Mouse (Mus musculus) forebrain, embryonic 16.5 days (tissue): ENCODE results near the gene Dclre1b. TPM values are rescaled to one million over a fixed set of nuclear protein-coding genes. Genes with fewer than 3 reads are reported as not detected.
"Not testable (repeated sequence)": the region's sequence is repeated elsewhere in the genome, so short reads cannot be mapped to it uniquely, and the experiment has no call there.

Experiments used
- ATAC-seq: fragments of 200-750 bp; cut with Nextera tagmentation; 2 replicates; pipeline ENCODE4 v1.8.0; 2017; ENCODE audit warnings: mild to moderate bottlenecking, moderate library complexity
- H3K27ac ChIP-seq: fragments of 300-500 bp; sonication (generic); 2 replicates; pipeline ENCODE4 v1.5.1; 2014; ENCODE audit warnings: low read length, control low read depth
- H3K27me3 ChIP-seq: fragments of 300-500 bp; sonication (generic); replicated peaks from 2 replicates; pipeline ENCODE4 v1.6.1; 2014; ENCODE audit warnings: low read length; ENCODE audit not compliant: control insufficient read depth, insufficient read depth
- H3K36me3 ChIP-seq: fragments of 300-500 bp; sonication (generic); 2 replicates; pipeline ENCODE4 v1.6.1; 2014; ENCODE audit not compliant: control insufficient read depth, insufficient read depth
- H3K4me1 ChIP-seq: fragments of 300-500 bp; sonication (generic); replicated peaks from 2 replicates; pipeline ENCODE4 v1.6.1; 2014; ENCODE audit warnings: low read length; ENCODE audit not compliant: control insufficient read depth, insufficient read depth
- H3K4me2 ChIP-seq: fragments of 300-500 bp; sonication (generic); 2 replicates; pipeline ENCODE4 v1.6.1; 2014; ENCODE audit warnings: mild to moderate bottlenecking, low read length, control low read depth
- H3K4me3 ChIP-seq: fragments of 300-500 bp; sonication (generic); replicated peaks from 2 replicates; pipeline ENCODE4 v1.5.1; 2014; ENCODE audit warnings: mild to moderate bottlenecking, low read length, control low read depth
- H3K9ac ChIP-seq: fragments of 300-500 bp; sonication (generic); replicated peaks from 2 replicates; pipeline ENCODE4 v1.6.1; 2014; ENCODE audit warnings: low read depth, low read length, control low read depth
- H3K9me3 ChIP-seq: fragments of 300-500 bp; sonication (generic); 2 replicates; pipeline ENCODE4 v1.6.1; 2016; ENCODE audit warnings: low read length; ENCODE audit not compliant: control insufficient read depth
- WGBS: fragments of 180-500 bp; shearing (Covaris S2); extraction: QIAGEN DNeasy Blood & Tissue Kit; methylation state at CpG from one replicate; pipeline ENCODE4 v1.1.7; 2014; 5-methylcytosine and 5-hydroxymethylcytosine counted together
- polyA plus RNA-seq: library from polyadenylated mRNA; unstranded; fragments of >200 nt; fragmentation: Nextera tagmentation; extraction: Ambion mirVana; gene quantifications from 2 replicates; pipeline ENCODE4 v1.2.1, GENCODE M21; 2015

The Dclre1b gene
- polyA plus RNA-seq, 1 experiment from 2014 or later, result 26.2 TPM

DNA sequence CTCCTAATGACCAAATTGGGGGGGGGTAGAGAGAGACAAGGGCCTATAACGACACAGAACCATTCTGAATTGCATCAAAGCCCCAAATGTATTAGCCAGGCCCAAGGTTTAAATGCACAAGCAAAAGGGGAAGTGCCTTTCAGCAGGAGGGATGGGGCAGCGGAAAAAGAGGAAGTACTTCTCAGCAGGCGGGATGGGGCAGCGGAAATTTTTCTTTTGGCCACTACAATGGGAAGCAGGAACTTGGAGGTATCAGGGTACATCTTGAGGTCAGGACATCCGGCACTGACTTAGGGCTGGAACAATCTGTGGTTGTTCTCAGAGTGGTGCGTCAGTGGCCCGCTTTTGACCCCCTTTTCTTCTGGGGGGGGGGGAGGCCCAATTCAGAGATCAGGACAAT is 31.7 kb upstream of the Dclre1b start:
- H3K4me2 ChIP-seq, H3K9me3 ChIP-seq, H3K36me3 ChIP-seq, H3K4me1 ChIP-seq, H3K4me3 ChIP-seq, H3K27me3 ChIP-seq, H3K9ac ChIP-seq, ATAC-seq, H3K27ac ChIP-seq: not testable (repeated sequence)
- 94% methylated on average over 7 of the region's 7 CpGs for WGBS

DNA sequence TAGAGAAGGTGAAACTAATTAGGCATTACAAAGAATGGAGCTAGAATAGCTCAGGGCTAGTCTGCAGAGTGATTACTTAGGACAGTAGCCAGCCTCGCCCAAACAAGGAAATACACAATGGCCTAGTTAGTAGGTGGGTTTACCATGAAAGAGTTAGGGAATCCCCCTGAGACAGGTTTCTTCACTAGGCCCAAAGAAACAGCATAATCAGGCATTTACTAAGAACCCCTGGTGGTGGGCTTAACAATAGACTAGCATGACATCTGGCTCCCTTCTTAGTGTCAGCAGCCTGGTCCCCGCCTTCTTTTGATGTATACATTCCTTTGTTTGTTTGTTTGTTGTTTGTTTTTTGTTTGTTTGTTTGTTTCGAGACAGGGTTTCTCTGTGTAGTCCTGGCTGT is 31.0 kb upstream of the Dclre1b start:
- not testable (repeated sequence) for H3K9ac ChIP-seq, H3K36me3 ChIP-seq, H3K4me3 ChIP-seq, ATAC-seq, H3K9me3 ChIP-seq, H3K4me2 ChIP-seq, H3K27me3 ChIP-seq, H3K27ac ChIP-seq, H3K4me1 ChIP-seq
- 72% methylated on average over 3 of the region's 3 CpGs for WGBS

DNA sequence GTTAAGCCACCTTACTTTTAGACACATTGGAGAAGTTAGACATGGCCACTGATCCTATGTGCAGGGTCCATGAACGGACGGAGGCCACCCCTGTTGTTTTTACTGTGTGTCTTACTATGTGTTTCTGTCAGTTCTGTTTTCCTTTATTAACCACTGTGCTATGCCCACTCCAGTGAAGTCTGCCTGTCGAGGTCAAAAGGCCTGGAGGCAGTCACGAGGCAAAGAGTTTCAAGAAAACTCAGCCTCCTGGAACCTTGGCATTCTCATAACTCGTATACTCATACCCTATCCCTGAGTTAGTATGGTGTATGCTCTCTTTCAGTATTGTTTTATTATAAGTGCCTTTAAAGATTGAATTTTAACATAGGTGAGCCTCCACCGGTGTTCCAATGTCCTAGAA is 30.5 kb upstream of the Dclre1b start:
- Histone ChIP-seq H3K9ac (no peak overlapping the region), H3K9me3 (no peaks in the 10 kb centered on the region), H3K36me3 (no peaks in the 10 kb centered on the region), H3K4me1 (no peaks in the 10 kb centered on the region), H3K27ac (no peak overlapping the region), H3K27me3 (no peaks in the 10 kb centered on the region), H3K4me2 (no peak overlapping the region), H3K4me3 (no peak overlapping the region)
- no peak for ATAC-seq
- 90% methylated on average over 6 of the region's 6 CpGs for WGBS

DNA sequence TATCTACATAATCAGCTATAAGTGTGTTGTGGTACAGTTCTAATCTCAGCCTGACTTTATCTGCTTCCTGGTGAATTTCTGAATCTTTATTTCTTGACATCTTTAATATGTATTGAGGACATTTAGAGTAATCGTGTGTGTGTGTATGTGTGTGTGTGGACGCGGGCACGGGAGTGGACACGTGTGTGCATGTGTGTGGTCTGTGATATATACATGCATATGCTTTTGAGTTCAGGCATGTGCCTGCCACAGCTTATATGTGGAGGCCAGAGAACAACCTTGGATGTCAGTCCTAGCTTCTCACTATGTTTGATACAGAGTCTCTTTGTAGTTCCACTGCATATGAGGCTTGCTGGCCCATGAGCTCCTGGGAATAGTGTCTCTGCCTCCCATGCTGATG is 27.2 kb upstream of the Dclre1b start:
- H3K9me3 ChIP-seq, result no peaks in the 10 kb centered on the region
- H3K27me3 ChIP-seq, result no peaks in the 10 kb centered on the region
- H3K36me3 ChIP-seq, result no peaks in the 10 kb centered on the region
- 93% methylated on average over 5 of the region's 5 CpGs for WGBS
- no peak overlapping the region for H3K27ac ChIP-seq
- H3K4me1 ChIP-seq, result no peaks in the 10 kb centered on the region
- no peak for ATAC-seq
- no peak overlapping the region for H3K9ac ChIP-seq
- H3K4me3 ChIP-seq, result no peak overlapping the region
- H3K4me2 ChIP-seq, result no peak overlapping the region

DNA sequence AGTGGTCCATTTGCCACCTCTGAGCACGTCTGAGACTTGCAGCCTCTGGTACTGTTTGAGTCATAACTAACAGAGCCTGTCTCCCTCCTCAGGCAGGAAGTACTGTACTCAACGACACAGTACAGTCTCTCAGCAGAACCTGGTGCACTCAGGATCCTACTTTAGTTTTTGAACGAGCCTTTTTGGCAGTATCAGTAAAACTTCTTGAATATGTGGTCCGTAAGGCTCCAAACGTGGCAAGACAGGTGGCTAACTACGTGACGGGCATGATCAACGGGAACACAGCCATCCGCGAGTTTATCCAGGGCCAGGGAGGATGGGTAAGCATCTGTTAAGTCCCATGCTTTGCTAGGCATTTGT is 26.7 kb upstream of the Dclre1b start:
- no peaks in the 10 kb centered on the region for H3K27me3 ChIP-seq
- H3K4me3 ChIP-seq, result no peak overlapping the region
- H3K9me3 ChIP-seq, result no peaks in the 10 kb centered on the region
- H3K36me3 ChIP-seq, result no peaks in the 10 kb centered on the region
- no peak for ATAC-seq
- no peaks in the 10 kb centered on the region for H3K4me1 ChIP-seq
- no peak overlapping the region for H3K4me2 ChIP-seq
- 74% methylated on average over 10 of the region's 10 CpGs for WGBS
- H3K9ac ChIP-seq, result no peak overlapping the region
- H3K27ac ChIP-seq, result no peak overlapping the region

DNA sequence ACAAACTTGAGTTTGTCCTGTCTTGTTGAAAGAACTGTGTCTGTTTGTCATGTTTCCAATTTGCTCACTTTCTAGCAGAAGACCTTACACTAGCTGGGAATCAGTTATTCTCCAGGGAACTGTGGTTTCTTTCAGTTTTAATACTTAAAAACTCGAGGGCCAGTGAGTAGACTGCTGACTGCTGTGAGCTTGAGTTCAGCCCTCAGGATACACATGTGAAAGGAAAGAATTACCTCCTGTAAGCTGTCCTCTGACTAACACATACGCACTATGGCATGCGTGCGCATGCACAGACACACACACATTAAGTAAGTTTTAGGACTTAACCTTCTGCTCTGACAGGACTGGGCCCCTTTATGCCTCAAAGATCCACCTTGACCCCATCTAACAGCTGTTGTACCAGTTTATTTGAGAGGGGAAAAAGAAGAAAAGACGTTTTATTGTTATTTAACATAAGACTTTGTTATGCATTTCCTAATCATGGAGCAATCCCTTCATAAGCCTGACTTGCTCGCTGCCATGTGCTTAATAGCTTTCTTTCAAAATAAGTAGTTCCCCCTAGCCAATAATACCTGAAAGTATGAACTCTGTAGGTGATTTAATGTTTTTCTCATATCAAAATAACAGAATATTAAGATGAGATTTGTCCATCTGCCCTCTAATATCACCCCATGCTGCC is 26.2 kb upstream of the Dclre1b start:
- Histone ChIP-seq H3K36me3 (no peaks in the 10 kb centered on the region), H3K27ac (no peak overlapping the region), H3K4me2 (no peak overlapping the region), H3K4me3 (no peak overlapping the region), H3K4me1 (no peaks in the 10 kb centered on the region), H3K9me3 (no peaks in the 10 kb centered on the region), H3K27me3 (no peaks in the 10 kb centered on the region), H3K9ac (no peak overlapping the region)
- ATAC-seq, result no peak
- 76% methylated on average over 6 of the region's 6 CpGs for WGBS

DNA sequence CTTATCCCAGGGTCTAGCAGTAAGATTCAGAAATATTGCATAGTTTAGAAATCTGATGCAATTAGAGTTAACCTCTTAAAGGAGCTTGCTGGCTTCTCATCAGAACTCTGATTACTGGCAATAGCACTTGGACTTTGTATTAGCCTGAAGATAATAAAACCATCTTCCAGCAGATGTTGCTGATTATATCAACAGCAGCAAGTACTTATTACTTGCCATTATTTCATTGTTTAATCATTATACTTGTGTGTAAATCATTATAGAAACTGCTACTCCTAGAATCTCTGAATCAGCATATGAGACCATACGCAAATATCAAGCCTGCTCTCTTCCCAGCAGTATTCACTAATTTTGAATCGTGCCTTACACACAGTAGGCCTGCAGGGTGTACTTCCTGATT is 24.8 kb upstream of the Dclre1b start:
- H3K4me3 ChIP-seq, result no peak overlapping the region
- no peaks in the 10 kb centered on the region for H3K4me1 ChIP-seq
- no peaks in the 10 kb centered on the region for H3K9me3 ChIP-seq
- H3K9ac ChIP-seq, result no peak overlapping the region
- WGBS, result 86% methylated on average over 2 of the region's 2 CpGs
- no peaks in the 10 kb centered on the region for H3K27me3 ChIP-seq
- H3K4me2 ChIP-seq, result no peak overlapping the region
- H3K27ac ChIP-seq, result no peak overlapping the region
- H3K36me3 ChIP-seq, result no peaks in the 10 kb centered on the region
- ATAC-seq, result no peak

DNA sequence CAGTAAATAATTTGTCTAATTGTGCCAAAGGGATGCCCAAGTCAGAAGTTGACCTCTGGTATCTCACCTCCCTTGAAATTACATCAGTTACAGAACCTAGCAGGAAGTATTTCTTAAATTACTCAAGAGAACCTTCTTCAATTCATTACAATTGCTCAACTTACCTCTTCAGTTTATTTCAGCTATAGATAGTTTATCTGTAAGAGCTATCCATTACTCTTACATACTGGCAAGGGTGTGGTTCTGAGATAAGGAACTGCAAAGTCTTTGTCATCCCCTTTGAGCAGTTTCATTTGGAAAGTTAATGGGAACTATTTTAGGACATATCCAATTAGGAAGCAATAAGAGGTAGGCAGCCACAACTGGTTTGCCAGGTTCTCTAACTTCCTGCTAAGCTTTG is 23.2 kb upstream of the Dclre1b start, which contains the start of gene Bcl2l15:
Bcl2l15 (plus strand) TSS at position 176 of the 400 bp plus-strand sequence.
- Histone ChIP-seq H3K9ac (no peak within 1 kb of the TSS), H3K4me2 (no peak within 1 kb of the TSS), H3K27ac (no peak within 1 kb of the TSS), H3K9me3 (no peaks in the 10 kb centered on the region), H3K27me3 (no peaks in the 10 kb centered on the region), H3K36me3 (no peaks in the 10 kb centered on the region), H3K4me1 (no peaks in the 10 kb centered on the region), H3K4me3 (no peak within 1 kb of the TSS)
- ATAC-seq, result no peak

DNA sequence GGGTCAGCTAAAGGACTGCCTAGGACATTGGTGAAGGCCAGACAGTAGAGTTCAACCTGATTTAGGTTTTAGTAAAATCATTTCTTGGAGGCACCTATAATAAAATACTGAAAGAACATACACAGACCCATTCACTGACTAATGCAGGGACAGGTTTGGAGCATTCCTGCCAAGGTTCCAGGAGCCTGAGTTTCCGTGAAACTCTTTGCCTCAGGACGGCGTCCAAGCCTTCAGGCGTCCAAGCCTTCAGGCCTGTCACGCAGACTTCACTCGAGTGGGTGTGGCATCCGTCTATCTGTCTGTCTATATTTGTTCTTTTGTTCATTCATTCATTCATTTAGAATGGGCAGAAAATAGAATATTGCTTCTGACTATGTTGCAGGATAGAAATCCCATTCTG is 21.9 kb upstream of the Dclre1b start:
- Histone ChIP-seq H3K4me1 (no peaks in the 10 kb centered on the region), H3K36me3 (no peaks in the 10 kb centered on the region), H3K27me3 (no peaks in the 10 kb centered on the region), H3K4me2 (no peak overlapping the region), H3K4me3 (no peak overlapping the region), H3K9me3 (no peaks in the 10 kb centered on the region), H3K9ac (no peak overlapping the region), H3K27ac (no peak overlapping the region)
- WGBS, result 76% methylated on average over 7 of the region's 7 CpGs
- ATAC-seq, result no peak

DNA sequence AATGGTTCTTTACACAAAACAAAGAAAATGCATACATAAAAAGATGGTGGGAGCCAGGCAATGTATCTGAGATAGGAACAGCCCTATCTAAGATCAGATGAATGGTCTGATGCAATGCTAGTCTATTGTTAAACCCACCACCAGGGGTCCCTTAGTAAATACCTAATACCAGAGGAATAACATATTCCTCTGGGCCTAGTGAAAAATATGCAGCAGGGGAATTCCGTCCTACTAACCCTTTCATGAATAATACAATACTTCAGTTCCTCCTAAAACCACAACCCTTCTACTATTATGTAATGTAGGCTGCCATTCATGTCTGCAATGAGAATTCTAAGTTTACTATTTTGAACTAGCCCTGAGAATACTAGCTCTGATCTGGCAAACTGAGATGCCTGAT is 21.4 kb upstream of the Dclre1b start:
- not testable (repeated sequence) for H3K27ac ChIP-seq, ATAC-seq, H3K9ac ChIP-seq, H3K36me3 ChIP-seq, H3K4me2 ChIP-seq, H3K9me3 ChIP-seq, H3K4me3 ChIP-seq, H3K4me1 ChIP-seq, H3K27me3 ChIP-seq
- 48% methylated on average over 1 of the region's 1 CpGs for WGBS
